Mouse (Mus musculus) 416B (cell line): ENCODE results near the gene Akap9.
A peak's percentile ranks its signal among the peaks of the same experiment; 100 is the strongest.
"Not testable (repeated sequence)": the region's sequence is repeated elsewhere in the genome, so short reads cannot be mapped to it uniquely, and the experiment has no call there.

ENCODE experiments used
- DNase-seq: peaks from one replicate; pipeline ENCODE4 v3.0.0; 2011; ENCODE audit warnings: low read depth

The Akap9 gene

GRCm38 (mm10) chr5:3970936-3971335 is 43.1 kb downstream of the Akap9 start:
- no peak for DNase-seq

GRCm38 (mm10) chr5:3973764-3974163 is 45.9 kb downstream of the Akap9 start:
- DNase-seq, result peak; percentile 11

GRCm38 (mm10) chr5:3974896-3975295 is 47.0 kb downstream of the Akap9 start:
- no peak for DNase-seq

GRCm38 (mm10) chr5:3976111-3976510 is 48.3 kb downstream of the Akap9 start:
- DNase-seq, result no peak

GRCm38 (mm10) chr5:3977904-3978303 is 50.0 kb downstream of the Akap9 start:
- no peak for DNase-seq

GRCm38 (mm10) chr5:3989608-3990007 is 61.8 kb downstream of the Akap9 start:
- DNase-seq, result peak; percentile 52

GRCm38 (mm10) chr5:3990499-3990898 is 62.6 kb downstream of the Akap9 start:
- DNase-seq, result no peak

- no peak for DNase-seq
Observed at GRCm38 (mm10) chr5:4004531-4005469, 76.9 kb downstream of the Akap9 start.

GRCm38 (mm10) chr5:4006606-4007005 is 78.8 kb downstream of the Akap9 start:
- no peak for DNase-seq

GRCm38 (mm10) chr5:4008266-4008665 is 80.4 kb downstream of the Akap9 start:
- no peak for DNase-seq

- no peak for DNase-seq
Observed at GRCm38 (mm10) chr5:4009540-4009939, 81.7 kb downstream of the Akap9 start.

- DNase-seq, result not testable (repeated sequence)
Observed at GRCm38 (mm10) chr5:4017646-4018045, 89.8 kb downstream of the Akap9 start.

- no peak for DNase-seq
Observed at GRCm38 (mm10) chr5:4019377-4019776, 91.5 kb downstream of the Akap9 start.

- no peak for DNase-seq
Observed at GRCm38 (mm10) chr5:4020018-4020417, 92.2 kb downstream of the Akap9 start.

- DNase-seq, result no peak
Observed at GRCm38 (mm10) chr5:4023186-4023585, 95.3 kb downstream of the Akap9 start.

GRCm38 (mm10) chr5:4023742-4024681 is 96.2 kb downstream of the Akap9 start:
- DNase-seq, result peak; percentile 50

- DNase-seq, result peak; percentile 10
Observed at GRCm38 (mm10) chr5:4024727-4025126, 96.9 kb downstream of the Akap9 start.

- DNase-seq, result not testable (repeated sequence)
Observed at GRCm38 (mm10) chr5:4026336-4026735, 98.5 kb downstream of the Akap9 start.

GRCm38 (mm10) chr5:4028486-4029173 is 100.8 kb downstream of the Akap9 start:
- no peak for DNase-seq

GRCm38 (mm10) chr5:4031846-4032245 is 104.0 kb downstream of the Akap9 start:
- peak; percentile 41 for DNase-seq

GRCm38 (mm10) chr5:4036686-4037085 is 108.8 kb downstream of the Akap9 start:
- peak; percentile 25 for DNase-seq

GRCm38 (mm10) chr5:4039351-4039750 is 111.5 kb downstream of the Akap9 start:
- no peak for DNase-seq
